Mouse (Mus musculus) forebrain, postnatal 0 days (tissue): ENCODE measurements at regions not wholly inside any gene's neighbourhood (a gene's known extent, or its start where the extent isn't known, plus 50 kb on each side); places are given as distances from the start of the nearest gene placed in this dataset.
A peak's percentile ranks its signal among the peaks of the same experiment; 100 is the strongest.

Experiments
- ATAC-seq: fragments of 200-750 bp; cut with Nextera tagmentation; 2 replicates; pipeline ENCODE4 v1.8.0; 2017; ENCODE audit warnings: mild to moderate bottlenecking, moderate library complexity
- DNase-seq: peaks from one replicate; pipeline ENCODE4 v3.0.0-alpha.2; 2015
- H3K27ac ChIP-seq: fragments of 300-500 bp; sonication (generic); 2 replicates; pipeline ENCODE4 v1.5.1; 2014; ENCODE audit warnings: low read depth, mild to moderate bottlenecking, antibody characterized with exemption, low read length, moderate library complexity, mixed read lengths
- H3K27me3 ChIP-seq: fragments of 300-500 bp; sonication (generic); 2 replicates; pipeline ENCODE4 v1.6.1; 2014; ENCODE audit warnings: mild to moderate bottlenecking, low read length, mixed read lengths; ENCODE audit not compliant: insufficient read depth
- H3K36me3 ChIP-seq: fragments of 300-500 bp; sonication (generic); 2 replicates; pipeline ENCODE4 v1.6.1; 2014; ENCODE audit warnings: mild to moderate bottlenecking, moderate library complexity; ENCODE audit not compliant: insufficient read depth
- H3K4me1 ChIP-seq: fragments of 300-500 bp; sonication (generic); 2 replicates; pipeline ENCODE4 v1.6.1; 2014; ENCODE audit warnings: antibody characterized with exemption; ENCODE audit not compliant: insufficient read depth
- H3K4me2 ChIP-seq: fragments of 300-500 bp; sonication (generic); 2 replicates; pipeline ENCODE4 v1.6.1; 2014; ENCODE audit warnings: low read depth, mild to moderate bottlenecking, moderate library complexity
- H3K4me3 ChIP-seq: fragments of 300-500 bp; sonication (generic); 2 replicates; pipeline ENCODE4 v1.5.1; 2014; ENCODE audit warnings: low read depth, low read length, mixed read lengths
- H3K9ac ChIP-seq: fragments of 300-500 bp; sonication (generic); 2 replicates; pipeline ENCODE4 v1.6.1; 2014; ENCODE audit warnings: mild to moderate bottlenecking
- H3K9me3 ChIP-seq: fragments of 300-500 bp; sonication (generic); 2 replicates; pipeline ENCODE4 v1.6.1; 2016; ENCODE audit warnings: low read length
- CTCF ChIP-seq: sonication (generic); IDR thresholded peaks from 2 replicates; pipeline ENCODE4 v1.5.1; 2016; ENCODE audit warnings: antibody characterized with exemption, control low read depth, low read depth
- WGBS: fragments of 180-500 bp; shearing (Covaris S2); extraction: QIAGEN DNeasy Blood & Tissue Kit; methylation state at CpG from one replicate; pipeline ENCODE4 v1.1.7; 2014; 5-methylcytosine and 5-hydroxymethylcytosine counted together

DNA sequence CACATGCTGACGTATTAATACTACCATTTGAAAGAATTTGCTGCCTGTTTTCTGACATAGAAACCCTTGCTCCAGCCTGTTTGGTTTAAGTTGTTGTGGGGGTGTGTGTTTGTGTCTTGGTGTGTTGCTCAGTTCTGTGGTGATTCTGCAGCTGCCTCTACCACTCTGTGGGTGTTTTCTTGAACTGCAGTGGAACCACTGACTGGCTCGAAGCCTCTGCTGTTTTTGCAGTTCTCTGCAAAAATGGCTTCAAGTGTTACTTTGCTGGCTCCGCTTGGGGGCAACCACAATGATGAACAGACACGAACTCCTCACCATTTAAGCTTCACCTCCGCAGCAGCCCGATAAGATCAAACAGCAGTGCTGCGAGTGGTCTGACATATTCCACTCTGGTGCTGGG, 274.6 kb downstream of the Ets1 start:
- no peak for DNase-seq
- H3K4me2 ChIP-seq, result no peak overlapping the region

DNA sequence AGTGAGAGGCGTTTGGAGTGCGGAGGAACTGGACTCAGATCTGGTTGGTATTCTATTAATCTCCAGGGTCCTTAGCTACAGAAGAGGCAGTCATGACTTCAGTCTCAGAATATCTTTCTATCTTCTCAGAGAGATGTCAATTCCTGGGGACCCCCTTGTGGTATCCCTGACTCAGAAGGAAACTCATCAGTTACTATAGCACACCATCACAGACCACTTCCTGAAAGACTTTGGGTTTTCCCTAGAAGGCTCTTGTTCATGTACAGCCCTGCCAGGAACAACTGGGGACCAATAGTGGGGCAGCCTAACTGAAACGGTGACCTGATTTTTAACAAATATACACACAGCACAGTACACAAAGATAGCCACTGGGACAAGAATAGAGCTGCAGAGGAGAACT, 279.6 kb downstream of the Ets1 start:
- Histone ChIP-seq H3K4me3 (no peak overlapping the region), H3K9me3 (no peaks in the 10 kb centered on the region), H3K9ac (no peak overlapping the region), H3K4me2 (no peak overlapping the region), H3K27ac (no peak overlapping the region), H3K27me3 (no peaks in the 10 kb centered on the region), H3K4me1 (no peaks in the 10 kb centered on the region), H3K36me3 (no peaks in the 10 kb centered on the region)
- ATAC-seq, result no peak
- no peak for DNase-seq
- WGBS, result 83% methylated on average over 3 of the region's 3 CpGs
- TF ChIP-seq CTCF, result no peak

More for the DNA sequence above, 274.6 kb downstream of the Ets1 start:
- Histone ChIP-seq H3K4me1 (no peaks in the 10 kb centered on the region), H3K9ac (no peak overlapping the region), H3K27me3 (no peaks in the 10 kb centered on the region), H3K36me3 (no peaks in the 10 kb centered on the region), H3K9me3 (no peaks in the 10 kb centered on the region), H3K4me3 (no peak overlapping the region), H3K27ac (no peak overlapping the region)
- no peak for TF ChIP-seq CTCF
- WGBS, result 88% methylated on average over 7 of the region's 7 CpGs
- no peak for ATAC-seq

DNA sequence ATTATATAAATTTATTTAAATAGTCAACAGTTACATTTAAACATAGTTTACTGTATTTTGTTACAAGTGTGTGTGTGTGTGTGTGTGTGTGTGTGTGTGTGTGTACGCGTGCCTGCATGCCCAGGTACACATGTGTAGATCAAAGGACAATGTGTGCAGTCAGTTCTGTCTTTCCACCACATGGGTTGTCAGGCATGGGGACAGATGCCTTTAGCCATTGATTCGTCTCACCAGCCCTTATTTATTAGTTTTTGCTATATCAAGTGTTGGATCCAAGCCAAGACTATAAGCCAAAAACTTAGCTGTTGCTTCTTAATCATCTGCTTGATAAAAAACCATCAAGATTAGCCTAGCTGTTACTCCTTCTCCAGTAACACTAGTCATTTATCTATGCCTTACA, 280.7 kb downstream of the Ets1 start:
- Histone ChIP-seq H3K27me3 (no peaks in the 10 kb centered on the region), H3K27ac (no peak overlapping the region), H3K9me3 (no peaks in the 10 kb centered on the region), H3K4me2 (no peak overlapping the region), H3K9ac (no peak overlapping the region), H3K4me1 (no peaks in the 10 kb centered on the region), H3K4me3 (no peak overlapping the region), H3K36me3 (no peaks in the 10 kb centered on the region)
- no peak for TF ChIP-seq CTCF
- ATAC-seq (no peak), DNase-seq (no peak)
- WGBS, result 83% methylated on average over 3 of the region's 3 CpGs

DNA sequence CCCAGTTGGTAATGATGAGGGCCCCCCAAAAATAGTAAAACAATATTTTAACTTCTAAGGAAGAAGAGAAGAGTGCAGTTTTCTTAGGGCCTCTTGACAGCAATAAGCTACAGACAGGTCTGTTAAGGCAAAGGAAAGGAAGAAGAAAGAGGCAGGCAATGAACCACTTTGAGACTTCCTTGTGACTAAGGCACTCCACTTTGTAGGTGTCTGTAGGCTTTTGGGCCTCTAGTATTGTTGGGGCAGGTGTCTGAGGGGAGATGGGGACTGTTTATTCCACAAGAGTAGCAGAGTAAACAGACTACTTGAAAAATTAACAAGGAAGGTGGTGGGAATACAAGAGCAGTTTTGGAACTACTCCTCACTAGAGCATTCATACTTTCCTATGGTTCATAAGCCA, 287.9 kb downstream of the Ets1 start:
- no peak overlapping the region for H3K9ac ChIP-seq
- H3K4me3 ChIP-seq, result no peak overlapping the region
- H3K4me2 ChIP-seq, result no peak overlapping the region
- ATAC-seq (no peak), DNase-seq (no peak)
- no peak overlapping the region for H3K27ac ChIP-seq
- H3K9me3 ChIP-seq, result no peaks in the 10 kb centered on the region
- H3K36me3 ChIP-seq, result no peaks in the 10 kb centered on the region
- H3K4me1 ChIP-seq, result no peaks in the 10 kb centered on the region
- TF ChIP-seq CTCF, result no peak
- H3K27me3 ChIP-seq, result no peaks in the 10 kb centered on the region

DNA sequence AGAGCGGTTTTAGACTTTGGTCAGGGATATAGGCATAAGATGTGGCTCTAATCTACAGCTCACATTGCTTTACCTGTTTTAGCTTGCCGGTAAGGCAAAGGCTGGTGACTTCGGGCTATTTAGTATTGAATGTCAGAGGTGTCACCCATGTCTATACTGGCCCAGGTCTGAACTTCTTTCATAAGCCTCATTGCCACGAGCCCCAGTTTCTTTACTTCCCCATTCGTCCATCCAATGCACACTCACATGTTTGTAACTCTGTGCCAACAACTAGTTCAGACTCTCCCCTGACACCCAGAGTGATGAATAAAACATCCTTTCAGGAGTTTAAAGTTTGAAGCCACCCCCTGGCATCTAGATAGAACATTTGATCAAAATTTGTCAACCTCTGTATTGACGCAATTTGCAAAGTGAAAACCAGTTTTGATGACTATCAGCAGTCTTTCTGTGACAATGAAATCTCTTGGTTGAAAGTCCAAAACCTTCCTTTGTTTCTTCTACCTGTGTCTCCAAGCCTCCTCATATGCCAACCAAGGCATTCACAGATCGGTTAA, 288.4 kb downstream of the Ets1 start:
- Histone ChIP-seq H3K27me3 (no peaks in the 10 kb centered on the region), H3K4me2 (no peak overlapping the region), H3K9ac (no peak overlapping the region), H3K36me3 (no peaks in the 10 kb centered on the region), H3K4me3 (no peak overlapping the region), H3K9me3 (no peaks in the 10 kb centered on the region), H3K4me1 (no peaks in the 10 kb centered on the region), H3K27ac (no peak overlapping the region)
- ATAC-seq (no peak), DNase-seq (no peak)
- 95% methylated on average over 7 of the region's 7 CpGs for WGBS
- no peak for TF ChIP-seq CTCF

DNA sequence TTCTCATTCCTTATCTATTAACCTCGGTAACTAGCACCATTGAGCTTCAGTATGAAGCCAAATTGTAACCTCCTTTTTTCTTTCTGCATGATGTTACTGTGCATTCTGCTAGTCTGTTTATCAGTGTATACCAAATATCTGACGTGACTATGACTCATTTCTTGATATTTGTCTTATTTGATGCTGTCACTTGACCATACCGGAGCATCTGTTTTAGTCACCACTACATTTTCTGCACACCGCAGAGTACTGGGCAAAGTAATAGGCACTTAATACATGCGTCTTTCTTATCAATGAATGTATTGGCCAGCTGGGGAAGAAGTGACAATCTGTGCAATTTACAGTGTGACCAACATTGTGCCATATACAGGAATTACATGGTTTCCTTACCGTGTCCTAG, 289.0 kb downstream of the Ets1 start:
- TF ChIP-seq CTCF, result no peak
- ATAC-seq (no peak), DNase-seq (no peak)
- H3K4me2 ChIP-seq, result no peak overlapping the region
- no peaks in the 10 kb centered on the region for H3K4me1 ChIP-seq
- H3K36me3 ChIP-seq, result no peaks in the 10 kb centered on the region
- H3K9me3 ChIP-seq, result no peaks in the 10 kb centered on the region
- no peak overlapping the region for H3K27ac ChIP-seq
- 88% methylated on average over 6 of the region's 6 CpGs for WGBS
- H3K27me3 ChIP-seq, result no peaks in the 10 kb centered on the region
- H3K4me3 ChIP-seq, result no peak overlapping the region
- no peak overlapping the region for H3K9ac ChIP-seq

DNA sequence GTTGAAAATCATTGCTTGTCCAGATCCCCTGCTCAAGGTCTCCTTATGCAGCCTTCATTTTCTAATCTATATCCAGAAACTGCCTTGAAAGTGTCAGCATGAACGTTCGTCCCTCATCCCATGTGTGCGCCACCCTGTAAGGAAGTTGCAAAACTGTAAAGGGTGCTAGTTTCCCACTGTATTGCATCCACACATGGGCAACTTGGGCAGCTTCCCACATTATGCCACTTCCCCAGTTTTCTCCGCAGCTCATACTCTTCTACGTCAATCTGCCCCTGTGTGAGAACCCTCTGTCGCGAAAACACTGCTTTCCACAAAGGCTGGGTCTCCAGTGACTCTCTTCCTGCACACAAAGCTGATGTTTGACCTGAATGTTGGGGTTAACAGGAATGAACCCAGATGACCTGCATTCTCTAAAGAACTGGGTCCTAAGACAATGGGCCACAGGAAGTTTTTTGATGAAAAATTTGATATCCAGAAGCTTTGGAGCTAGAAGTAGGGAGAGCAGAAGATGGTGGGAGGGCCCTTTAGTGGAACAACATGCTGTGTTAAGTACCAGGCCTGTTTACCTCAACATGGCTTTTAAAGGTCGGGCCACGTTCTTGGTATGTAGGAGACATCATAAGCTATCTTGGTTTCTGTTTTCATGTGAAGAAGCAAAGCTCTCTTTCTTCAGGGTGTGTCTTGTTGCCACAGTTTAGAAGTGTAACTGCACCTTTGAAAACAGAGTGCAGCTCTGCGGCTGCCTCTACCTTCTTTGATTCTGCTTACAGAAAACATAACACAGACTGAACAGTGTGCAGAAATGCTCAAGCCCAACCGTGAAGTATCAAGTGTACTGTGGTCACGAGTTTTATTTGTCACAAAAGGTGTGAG, 289.9 kb downstream of the Ets1 start:
- TF ChIP-seq CTCF, result no peak
- 72% methylated on average over 12 of the region's 12 CpGs for WGBS

More for the DNA sequence above, 289.9 kb downstream of the Ets1 start:
- ATAC-seq (peak; percentile 38), DNase-seq (peak; percentile 48)
- no peaks in the 10 kb centered on the region for H3K9me3 ChIP-seq
- no peak overlapping the region for H3K9ac ChIP-seq
- H3K27ac ChIP-seq, result no peak overlapping the region
- H3K27me3 ChIP-seq, result no peaks in the 10 kb centered on the region
- H3K36me3 ChIP-seq, result no peaks in the 10 kb centered on the region
- H3K4me2 ChIP-seq, result no peak overlapping the region
- no peaks in the 10 kb centered on the region for H3K4me1 ChIP-seq
- H3K4me3 ChIP-seq, result no peak overlapping the region
